Mouse (Mus musculus) lung, postnatal 0 days (tissue): ENCODE measurements around the gene Iqsec1. TPM values are rescaled to one million over a fixed set of nuclear protein-coding genes. Genes with fewer than 3 reads are reported as not detected.

Experiments used
- ATAC-seq: fragments of 200-750 bp; cut with Nextera tagmentation; 2 replicates; pipeline ENCODE4 v1.8.0; 2017; ENCODE audit warnings: moderate library complexity
- DNase-seq: peaks from one replicate; pipeline ENCODE4 v3.0.0-alpha.2; 2016; ENCODE audit warnings: low spot score
- H3K27ac ChIP-seq: fragments of 300-500 bp; sonication (generic); 2 replicates; pipeline ENCODE4 v1.5.1; 2014; ENCODE audit warnings: antibody characterized with exemption, mild to moderate bottlenecking, low read length, mixed read lengths
- H3K27me3 ChIP-seq: fragments of 300-500 bp; sonication (generic); replicated peaks from 2 replicates; pipeline ENCODE4 v1.6.1; 2014; ENCODE audit warnings: low read length, mixed read lengths; ENCODE audit not compliant: insufficient read depth
- H3K36me3 ChIP-seq: fragments of 300-500 bp; sonication (generic); 2 replicates; pipeline ENCODE4 v1.6.1; 2014; ENCODE audit warnings: low read length, mixed read lengths; ENCODE audit not compliant: insufficient read depth
- H3K4me1 ChIP-seq: fragments of 300-500 bp; sonication (generic); 2 replicates; pipeline ENCODE4 v1.6.1; 2014; ENCODE audit warnings: antibody characterized with exemption, low read depth, low read length, mixed read lengths; ENCODE audit not compliant: insufficient read depth
- H3K4me2 ChIP-seq: fragments of 300-500 bp; sonication (generic); replicated peaks from 2 replicates; pipeline ENCODE4 v1.6.1; 2014; ENCODE audit warnings: low read depth, mild to moderate bottlenecking, low read length, moderate library complexity, mixed read lengths
- H3K4me3 ChIP-seq: fragments of 300-500 bp; sonication (generic); 2 replicates; pipeline ENCODE4 v1.5.1; 2014; ENCODE audit warnings: low read depth, low read length
- H3K9ac ChIP-seq: fragments of 300-500 bp; sonication (generic); replicated peaks from 2 replicates; pipeline ENCODE4 v1.6.1; 2014; ENCODE audit warnings: low read depth, mild to moderate bottlenecking
- H3K9me3 ChIP-seq: fragments of 300-500 bp; sonication (generic); 2 replicates; pipeline ENCODE4 v1.6.1; 2016; ENCODE audit warnings: low read length, mixed read lengths
- CTCF ChIP-seq: IDR thresholded peaks from 2 replicates; pipeline ENCODE4 v1.5.1; 2016; ENCODE audit warnings: antibody characterized with exemption, mild to moderate bottlenecking
- EP300 ChIP-seq: IDR thresholded peaks from 2 replicates; pipeline ENCODE4 v1.6.1; 2016; ENCODE audit warnings: antibody characterized with exemption, mild to moderate bottlenecking, control low read depth
- WGBS: fragments of 180-500 bp; shearing (Covaris S2); extraction: QIAGEN DNeasy Blood & Tissue Kit; methylation state at CpG from one replicate; pipeline ENCODE4 v1.1.7; 2014; 5-methylcytosine and 5-hydroxymethylcytosine counted together
- polyA plus RNA-seq: library from polyadenylated mRNA; unstranded; fragments of >200 nt; fragmentation: Nextera tagmentation; extraction: Ambion mirVana; gene quantifications from 2 replicates; pipeline ENCODE4 v1.2.1, GENCODE M21; 2015

Iqsec1 gene
- polyA plus RNA-seq, 1 experiment from 2014 or later: 18.6 TPM

DNA sequence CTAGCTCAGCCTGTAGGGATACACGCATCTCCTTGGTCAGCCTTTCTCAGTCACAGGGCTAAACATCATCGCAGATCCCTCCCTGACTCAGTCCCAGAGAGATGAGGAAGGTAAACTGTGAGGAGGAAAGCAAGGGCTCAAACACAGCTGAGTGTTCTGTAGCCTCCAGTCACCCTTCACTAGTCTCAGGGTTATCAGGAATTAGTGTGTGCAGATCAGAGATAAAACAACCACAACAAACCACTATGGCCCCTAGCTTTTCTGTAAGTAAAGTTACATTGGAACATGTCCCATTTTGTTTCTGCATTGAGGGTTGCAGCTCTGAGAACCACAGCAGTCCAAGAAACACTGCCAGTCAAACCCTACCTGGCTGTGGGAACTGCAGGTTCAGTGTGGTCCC, 148.5 kb downstream of the Iqsec1 start:
- Histone ChIP-seq H3K9me3 (no peaks in the 10 kb centered on the region), H3K4me3 (no peak overlapping the region), H3K36me3 (no peaks in the 10 kb centered on the region), H3K4me1 (no peaks in the 10 kb centered on the region), H3K27ac (no peak overlapping the region), H3K4me2 (no peak overlapping the region), H3K27me3 (no peaks in the 10 kb centered on the region), H3K9ac (no peak overlapping the region)
- ATAC-seq (no peak), DNase-seq (no peak)
- WGBS: 77% methylated on average over 2 of the region's 2 CpGs
- no peak for TF ChIP-seq CTCF
- TF ChIP-seq EP300: no peak

DNA sequence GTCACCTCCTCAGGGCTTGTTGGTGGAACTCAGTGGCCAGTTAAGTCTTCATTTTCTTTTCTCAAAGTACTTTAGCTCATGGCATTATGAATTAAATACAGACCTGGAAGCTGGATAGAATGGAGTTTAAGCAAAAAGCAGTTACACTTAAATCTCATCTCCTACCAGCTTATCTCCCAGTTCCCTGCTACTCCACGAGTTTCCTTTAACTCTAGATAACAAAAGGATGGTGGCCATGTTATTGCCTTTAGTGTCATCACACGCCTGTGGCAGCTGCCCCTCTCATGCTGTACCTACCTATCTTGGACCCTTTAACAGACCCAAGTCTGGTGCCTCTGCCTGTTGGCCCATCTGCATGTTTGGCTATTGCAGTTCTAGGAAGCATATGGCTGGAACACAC, 151.7 kb downstream of the Iqsec1 start:
- H3K4me2 ChIP-seq: no peak overlapping the region
- ATAC-seq: no peak
- H3K27ac ChIP-seq: no peak overlapping the region
- no peak for DNase-seq
- TF ChIP-seq CTCF (no peak), EP300 (no peak)
- no peaks in the 10 kb centered on the region for H3K27me3 ChIP-seq
- no peak overlapping the region for H3K4me3 ChIP-seq
- H3K9me3 ChIP-seq: no peaks in the 10 kb centered on the region
- H3K9ac ChIP-seq: no peak overlapping the region
- no peaks in the 10 kb centered on the region for H3K36me3 ChIP-seq
- no peaks in the 10 kb centered on the region for H3K4me1 ChIP-seq
- WGBS: 44% methylated on average over 2 of the region's 2 CpGs

DNA sequence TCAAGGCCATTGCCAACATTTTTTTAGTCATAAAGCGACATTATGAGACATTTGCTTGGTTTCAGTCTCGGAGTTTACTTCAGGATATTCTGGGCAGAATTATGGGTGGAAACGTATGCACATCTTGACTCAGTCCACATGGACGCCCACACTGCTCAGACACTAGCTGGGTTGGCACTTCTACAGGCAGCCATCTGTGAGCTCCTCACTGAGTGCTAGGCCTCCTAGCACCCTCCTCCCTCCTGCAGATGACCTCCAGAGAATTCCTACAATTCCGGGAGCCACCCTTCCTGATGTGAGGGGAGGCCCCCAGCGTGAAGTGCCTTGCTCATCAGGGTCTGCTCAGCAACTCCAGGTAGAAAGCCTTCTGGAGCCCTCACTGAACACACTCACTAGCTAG, 158.9 kb downstream of the Iqsec1 start:
- TF ChIP-seq EP300: no peak
- TF ChIP-seq CTCF: no peak
- no peak overlapping the region for H3K4me2 ChIP-seq
- 74% methylated on average over 6 of the region's 6 CpGs for WGBS

DNA sequence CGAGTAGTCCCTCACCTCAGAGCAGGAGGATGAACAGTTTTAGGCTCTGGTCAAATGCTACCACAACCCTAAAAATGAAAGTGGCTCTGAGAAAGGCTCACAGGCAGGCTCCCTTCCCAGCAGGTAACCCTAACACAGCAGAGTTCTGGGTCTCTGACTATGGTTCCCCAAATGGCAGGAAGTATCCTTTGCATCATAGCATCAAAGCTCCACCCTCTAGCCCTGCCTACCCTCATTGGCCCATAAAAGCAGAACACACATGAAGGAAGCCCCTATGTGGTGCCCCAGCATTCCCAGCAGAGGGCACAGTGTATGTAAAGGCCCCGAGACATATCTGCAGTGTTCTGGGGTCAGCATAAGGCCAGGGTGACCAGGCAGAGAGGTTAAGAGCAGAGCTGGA, 163.4 kb downstream of the Iqsec1 start:
- TF ChIP-seq CTCF: peak; percentile 21; the same call in 1 of the 2 replicates
- no peak for TF ChIP-seq EP300
- H3K9me3 ChIP-seq: no peaks in the 10 kb centered on the region
- H3K9ac ChIP-seq: no peak overlapping the region
- no peaks in the 10 kb centered on the region for H3K27me3 ChIP-seq
- ATAC-seq: no peak
- 82% methylated on average over 2 of the region's 2 CpGs for WGBS
- peak; percentile 12 for DNase-seq
- H3K4me1 ChIP-seq: no peaks in the 10 kb centered on the region
- H3K4me3 ChIP-seq: no peak overlapping the region
- no peak overlapping the region for H3K4me2 ChIP-seq
- H3K27ac ChIP-seq: no peak overlapping the region
- no peaks in the 10 kb centered on the region for H3K36me3 ChIP-seq

More for the DNA sequence above, 158.9 kb downstream of the Iqsec1 start:
- H3K4me1 ChIP-seq: no peaks in the 10 kb centered on the region
- ATAC-seq (no peak), DNase-seq (no peak)
- no peaks in the 10 kb centered on the region for H3K27me3 ChIP-seq
- H3K4me3 ChIP-seq: no peak overlapping the region
- H3K9me3 ChIP-seq: no peaks in the 10 kb centered on the region
- no peak overlapping the region for H3K27ac ChIP-seq
- H3K9ac ChIP-seq: no peak overlapping the region
- no peaks in the 10 kb centered on the region for H3K36me3 ChIP-seq

GRCm38 (mm10) chr6:90823322-90823721, 165.2 kb downstream of the Iqsec1 start:
- Histone ChIP-seq H3K9me3 (no peaks in the 10 kb centered on the region), H3K27ac (no peak overlapping the region), H3K36me3 (no peaks in the 10 kb centered on the region), H3K4me3 (no peak overlapping the region), H3K4me1 (no peaks in the 10 kb centered on the region), H3K4me2 (no peak overlapping the region), H3K27me3 (no peaks in the 10 kb centered on the region), H3K9ac (no peak overlapping the region)
- TF ChIP-seq CTCF (no peak), EP300 (no peak)
- 26% methylated on average over 4 of the region's 4 CpGs for WGBS
- DNase-seq (no peak), ATAC-seq (no peak)

DNA sequence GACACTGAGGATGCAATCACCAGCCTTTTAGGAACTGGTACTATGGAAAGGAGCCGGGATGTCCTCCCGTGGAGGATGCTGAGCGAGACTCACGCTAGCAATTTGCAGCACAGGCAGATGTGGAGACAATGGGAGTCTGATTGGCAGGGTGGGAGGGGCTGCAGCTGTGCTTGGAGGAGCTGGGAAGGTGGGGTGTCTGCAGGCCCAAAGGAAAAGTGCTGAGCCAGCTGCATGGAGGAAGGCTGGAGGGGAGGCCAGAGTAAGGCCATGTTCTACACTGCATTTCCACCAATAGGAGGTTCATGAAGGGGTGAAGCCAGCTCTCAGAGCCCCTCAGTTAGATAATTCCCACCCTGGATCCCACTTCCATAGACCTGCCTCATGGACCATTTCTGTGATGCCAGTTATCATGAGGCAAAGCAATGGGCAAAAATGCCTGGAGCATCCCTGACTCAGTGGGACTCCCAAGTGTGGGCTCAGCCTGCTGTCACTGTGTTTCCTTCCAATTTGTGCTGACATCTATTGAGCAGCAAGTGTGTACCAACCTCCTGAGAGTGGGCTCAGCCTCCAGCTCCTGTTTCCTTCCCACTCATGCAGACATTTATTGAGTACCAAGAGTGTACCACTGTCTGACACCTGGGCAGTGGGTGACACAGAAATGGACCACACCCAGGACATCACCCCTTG, 166.4 kb downstream of the Iqsec1 start:
- Histone ChIP-seq H3K4me1 (no peaks in the 10 kb centered on the region), H3K27ac (no peak overlapping the region), H3K9ac (no peak overlapping the region), H3K27me3 (no peaks in the 10 kb centered on the region), H3K4me2 (no peak overlapping the region), H3K9me3 (no peaks in the 10 kb centered on the region), H3K4me3 (no peak overlapping the region), H3K36me3 (no peaks in the 10 kb centered on the region)
- no peak for ATAC-seq
- 69% methylated on average over 4 of the region's 4 CpGs for WGBS
- no peak for DNase-seq
- no peak for TF ChIP-seq EP300
- no peak for TF ChIP-seq CTCF
